Mouse (Mus musculus): ENCODE data around the gene Cacna1c.

- TF ChIP-seq CTCF (IDR thresholded peaks at IDR 0.05) (no peak), EP300 (IDR thresholded peaks at IDR 0.05) (no peak)
Measured at GRCm38 (mm10) chr6:118738656-118739055, 457.6 kb downstream of the Cacna1c start.

Data from lung, postnatal 0 days (tissue).